Mouse (Mus musculus) heart, postnatal 10 days (tissue): ENCODE results near the gene Tob1. TPM values are rescaled to one million over a fixed set of nuclear protein-coding genes. Genes with fewer than 3 reads are reported as not detected.

Source experiments
- DNase-seq, 2 experiments: peaks; one replicate each; pipeline ENCODE4 v3.0.0; 2021
- intact Hi-C: fragments of 180-260 bp; cut with DNase I; formaldehyde crosslinking; loops from one replicate; pipeline ENCODE4 v1.15.1; 2025
- total RNA-seq, 2 experiments: library from RNA; stranded (reverse); gene quantifications; 2 replicates each; pipeline ENCODE4 v1.2.3; 2021

The Tob1 gene
- total RNA-seq, 2 experiments from 2014 or later, result 67.4 to 81.0 TPM

- DNase-seq, result no peak
- intact Hi-C loops, result no loop called here
These were observed 50.5 kb downstream of the Tob1 start for GRCm38 (mm10) chr11:94261585-94262370.

Other genes with a start within 250 kb of the Tob1 start
- gene Gm20390, start 243.2 kb upstream of the Tob1 start, total RNA-seq, result 10 to 100 TPM; 29.4 to 39.4 TPM
- gene Nme1, start 242.9 kb upstream of the Tob1 start, total RNA-seq, result 10 to 100 TPM; 26.3 to 29.0 TPM
- 100 to 1,000 TPM; 165 TPM for gene Spag9, start 215.4 kb upstream of the Tob1 start, total RNA-seq
- 1 to 10 TPM; 2.0 to 2.2 TPM for gene Wfikkn2, start 34.6 kb downstream of the Tob1 start, total RNA-seq
- gene Gm21885, start 70.4 kb downstream of the Tob1 start, total RNA-seq, result not detected
- gene Luc7l3, start 110.5 kb downstream of the Tob1 start, total RNA-seq, result 10 to 100 TPM; 44.2 to 48.1 TPM
- gene Ankrd40, start 116.5 kb downstream of the Tob1 start, total RNA-seq, result 100 to 1,000 TPM; 213 to 228 TPM
- gene Abcc3, start 181.5 kb downstream of the Tob1 start, total RNA-seq, result 1 to 10 TPM; 2.8 TPM